Comparison of ENCODE assay signal across 11 mouse cellular contexts in genomic region chr2:92528119-92528830, GRCm38 (mm10).
DNase-seq lines count a peak whose midpoint lies in the region; ATAC-seq lines count a peak whose summit lies in the region.
"Had no signal": no experiment of that assay in that cellular context is flagged by ENCODE, and none has a peak within 500 bp of the region (broad histone marks: within the 10 kb centered on the region; RNA-seq: fewer than 3 reads in every experiment).

No protein-coding gene starts in this region.

- H3K36me3 ChIP-seq in heart, embryonic 14.5 days (ENCODE audit: control insufficient read depth, insufficient read depth, low read length): no peaks in the 10 kb centered on the region
- no peaks in the 10 kb centered on the region for H3K36me3 ChIP-seq in hindbrain, embryonic 12.5 days
- no peaks in the 10 kb centered on the region for H3K36me3 ChIP-seq in midbrain, embryonic 10.5 days

- no peaks in the 10 kb centered on the region for H3K9me3 ChIP-seq in heart, embryonic 14.5 days (ENCODE audit: control insufficient read depth, low read length)
- H3K9me3 ChIP-seq in hindbrain, embryonic 12.5 days (replicated peaks): no peaks in the 10 kb centered on the region
- H3K9me3 ChIP-seq in midbrain, embryonic 10.5 days (replicated peaks): no peaks in the 10 kb centered on the region

- DNase-seq in heart, adult 8-10 months (ENCODE audit: low spot score): no peak
- DNase-seq in brain, adult 2 months (ENCODE audit: low read depth, low spot score): peak; percentile 25
- DNase-seq in midbrain, embryonic 10.5 days (ENCODE audit: low spot score): peak; percentile 10
- no peak for DNase-seq in retina, postnatal 1 day
- DNase-seq in cerebellum, postnatal 14 days: no peak
- DNase-seq: layer of hippocampus, postnatal 36 days had no signal

- no peak overlapping the region for H3K9ac ChIP-seq in heart, embryonic 14.5 days (ENCODE audit: low read length)
- H3K9ac ChIP-seq in hindbrain, embryonic 12.5 days: peak overlapping the region; percentile 68; the same call in 1 of the 2 replicates

- ATAC-seq in heart, embryonic 14.5 days (ENCODE audit: insufficient number of reproducible peaks, insufficient read depth, low FRiP score, low read depth): no peak
- no peak for ATAC-seq in hindbrain, embryonic 12.5 days (ENCODE audit: low FRiP score)
- ATAC-seq in erythroid progenitor cell, adult 5-6 weeks (replicated peaks; ENCODE audit: low FRiP score, poor library complexity, severe bottlenecking): no peak
- ATAC-seq: activated CD4-positive, CD25-positive, alpha-beta regulatory T cell, adult 4 months; CD4-positive, CD25-positive, alpha-beta regulatory T cell, adult 4 months had no signal

- H3K27me3 ChIP-seq in heart, embryonic 14.5 days (ENCODE audit: control insufficient read depth, insufficient read depth, low read length): no peaks in the 10 kb centered on the region
- H3K27me3 ChIP-seq in hindbrain, embryonic 12.5 days: no peaks in the 10 kb centered on the region
- H3K27me3 ChIP-seq in midbrain, embryonic 10.5 days (ENCODE audit: low read depth, poor library complexity, severe bottlenecking): no peaks in the 10 kb centered on the region

- peak overlapping the region; percentile 95; the same call in 1 of the 2 replicates for H3K4me2 ChIP-seq in heart, embryonic 14.5 days (ENCODE audit: low read length)
- peak overlapping the region; percentile 78 for H3K4me2 ChIP-seq in hindbrain, embryonic 12.5 days (replicated peaks)

- peaks cover 5 to 12% of the 10 kb centered on the region in 2 experiments; a peak in 2 of 4 replicates for H3K4me1 ChIP-seq in heart, embryonic 14.5 days (ENCODE audit: control insufficient read depth in 2 of 2, insufficient read depth in 2 of 2, low read length in 2 of 2)
- H3K4me1 ChIP-seq in hindbrain, embryonic 12.5 days: peaks cover 27% of the 10 kb centered on the region
- H3K4me1 ChIP-seq in midbrain, embryonic 10.5 days: peaks cover 41% of the 10 kb centered on the region

- WGBS in heart, embryonic 14.5 days: 92% methylated on average over 6 of the region's 6 CpGs
- 82% methylated on average over 6 of the region's 6 CpGs for WGBS in hindbrain, embryonic 12.5 days
- 92% methylated on average over 6 of the region's 6 CpGs for WGBS in midbrain, embryonic 10.5 days

- no peak overlapping the region for H3K4me3 ChIP-seq in heart, embryonic 14.5 days (ENCODE audit: control insufficient read depth in 1 of 2, insufficient read depth in 1 of 2, low read depth in 1 of 2, low read length in 2 of 2)
- no peak overlapping the region for H3K4me3 ChIP-seq in hindbrain, embryonic 12.5 days
- H3K4me3 ChIP-seq in midbrain, embryonic 10.5 days: peak overlapping the region; percentile 58; the same call in 1 of the 2 replicates

- no peak overlapping the region for H3K27ac ChIP-seq in heart, embryonic 14.5 days (replicated peaks in 1 of 2; ENCODE audit: control insufficient read depth in 1 of 2, insufficient read depth in 1 of 2, low read depth in 2 of 2, low read length in 2 of 2)
- H3K27ac ChIP-seq in hindbrain, embryonic 12.5 days: 0 out of 2 replicates have a peak overlapping the region, but pooled peaks have one; percentile 75
- peak overlapping the region; percentile 85; the same call in 1 of the 2 replicates for H3K27ac ChIP-seq in midbrain, embryonic 10.5 days (replicated peaks)

Comparison
In these comparisons a context has a peak if more than half of its experiments do, and no peak if none do; other contexts are left out.
1. H3K27ac ChIP-seq: peak in hindbrain, embryonic 12.5 days (single experiment) and midbrain, embryonic 10.5 days (single experiment); none in heart, embryonic 14.5 days (0 of 2).
2. DNase-seq: peak in brain, adult 2 months (single experiment) and midbrain, embryonic 10.5 days (single experiment); none in heart, adult 8-10 months (single experiment), retina, postnatal 1 day (single experiment) and cerebellum, postnatal 14 days (0 of 2).